Mouse (Mus musculus): ENCODE data around the gene Cep164. TPM values are rescaled to one million over a fixed set of nuclear protein-coding genes. Genes with fewer than 3 reads are reported as not detected.
"Not testable (repeated sequence)": the region's sequence is repeated elsewhere in the genome, so short reads cannot be mapped to it uniquely, and the experiment has no call there.

Gene Cep164
- polyA plus RNA-seq, 1 experiment from 2014 or later, result 6.1 TPM

- Histone ChIP-seq H3K27ac (ENCODE audit: low read depth) (peak overlapping the region; percentile 50), H3K4me3 (ENCODE audit: low read depth, low read length) (no peak overlapping the region), H3K27me3 (ENCODE audit: insufficient read depth, low read length) (no peaks in the 10 kb centered on the region), H3K9me3 (ENCODE audit: low read length) (no peaks in the 10 kb centered on the region), H3K4me2 (ENCODE audit: low read depth, low read length) (peak overlapping the region; percentile 66; the same call in 1 of the 2 replicates), H3K36me3 (replicated peaks; ENCODE audit: insufficient read depth, low read length) (0 out of 2 replicates have a peak, but pooled peaks cover 4% of the 10 kb centered on the region), H3K9ac (replicated peaks) (0 out of 2 replicates have a peak overlapping the region, but pooled peaks have one; percentile 22), H3K4me1 (ENCODE audit: insufficient read depth) (peaks cover 17% of the 10 kb centered on the region)
- 28% methylated on average over 5 of the region's 5 CpGs for WGBS (ENCODE audit: insufficient replicate concordance)
- peak; percentile 68 for ATAC-seq
- no peak for TF ChIP-seq CTCF (IDR thresholded peaks at IDR 0.05; ENCODE audit: low read depth)
- TF ChIP-seq EP300 (IDR thresholded peaks at IDR 0.05; ENCODE audit: low read depth), result peak; percentile 53
- DNase-seq, result peak; percentile 47
These were observed 40.1 kb downstream of the Cep164 start for GRCm38 (mm10) chr9:45788405-45788804.

GRCm38 (mm10) chr9:45787547-45787946, 40.9 kb downstream of the Cep164 start:
- Histone ChIP-seq H3K27me3 (ENCODE audit: insufficient read depth, low read length) (no peaks in the 10 kb centered on the region), H3K27ac (ENCODE audit: low read depth) (peak overlapping the region; percentile 84), H3K4me3 (ENCODE audit: low read depth, low read length) (peak overlapping the region; percentile 53), H3K9ac (replicated peaks) (peak overlapping the region; percentile 67), H3K9me3 (ENCODE audit: low read length) (no peaks in the 10 kb centered on the region), H3K4me1 (ENCODE audit: insufficient read depth) (peaks cover 17% of the 10 kb centered on the region), H3K36me3 (replicated peaks; ENCODE audit: insufficient read depth, low read length) (0 out of 2 replicates have a peak, but pooled peaks cover 4% of the 10 kb centered on the region), H3K4me2 (ENCODE audit: low read depth, low read length) (peak overlapping the region; percentile 66)
- WGBS (ENCODE audit: insufficient replicate concordance), result 52% methylated on average over 6 of the region's 6 CpGs
- DNase-seq (peak; percentile 81), ATAC-seq (peak; percentile 87)
- TF ChIP-seq CTCF (IDR thresholded peaks at IDR 0.05; ENCODE audit: low read depth) (no peak), EP300 (IDR thresholded peaks at IDR 0.05; ENCODE audit: low read depth) (peak; percentile 59)

- peak; percentile 30 for DNase-seq
- H3K36me3 ChIP-seq (replicated peaks; ENCODE audit: insufficient read depth, low read length), result 0 out of 2 replicates have a peak, but pooled peaks cover 4% of the 10 kb centered on the region
- peak overlapping the region; percentile 84 for H3K27ac ChIP-seq (ENCODE audit: low read depth)
- H3K4me3 ChIP-seq (ENCODE audit: low read depth, low read length), result peak overlapping the region; percentile 53
- no peaks in the 10 kb centered on the region for H3K27me3 ChIP-seq (ENCODE audit: insufficient read depth, low read length)
- peak overlapping the region; percentile 67 for H3K9ac ChIP-seq (replicated peaks)
- whole genome bisulfite sequencing (ENCODE audit: insufficient replicate concordance), result 78% methylated on average over 8 of the region's 8 CpGs
- no peaks in the 10 kb centered on the region for H3K9me3 ChIP-seq (ENCODE audit: low read length)
- H3K4me1 ChIP-seq (ENCODE audit: insufficient read depth), result peaks cover 17% of the 10 kb centered on the region
- peak; percentile 57 for ATAC-seq
- TF ChIP-seq EP300 (IDR thresholded peaks at IDR 0.05; ENCODE audit: low read depth) (no peak), CTCF (IDR thresholded peaks at IDR 0.05; ENCODE audit: low read depth) (no peak)
- H3K4me2 ChIP-seq (ENCODE audit: low read depth, low read length), result peak overlapping the region; percentile 66
These were observed 41.4 kb downstream of the Cep164 start for GRCm38 (mm10) chr9:45787071-45787470.

- 80% methylated on average over 12 of the region's 12 CpGs for WGBS (ENCODE audit: insufficient replicate concordance)
- Histone ChIP-seq H3K27me3 (ENCODE audit: insufficient read depth, low read length) (no peaks in the 10 kb centered on the region), H3K4me2 (ENCODE audit: low read depth, low read length) (no peak overlapping the region), H3K4me1 (ENCODE audit: insufficient read depth) (peaks cover 12% of the 10 kb centered on the region), H3K9ac (replicated peaks) (no peak overlapping the region), H3K36me3 (replicated peaks; ENCODE audit: insufficient read depth, low read length) (peaks cover 10% of the 10 kb centered on the region), H3K9me3 (ENCODE audit: low read length) (no peaks in the 10 kb centered on the region), H3K27ac (ENCODE audit: low read depth) (no peak overlapping the region), H3K4me3 (ENCODE audit: low read depth, low read length) (no peak overlapping the region)
- TF ChIP-seq CTCF (IDR thresholded peaks at IDR 0.05; ENCODE audit: low read depth) (no peak), EP300 (IDR thresholded peaks at IDR 0.05; ENCODE audit: low read depth) (no peak)
- ATAC-seq (no peak), DNase-seq (no peak)
These were observed 45.0 kb downstream of the Cep164 start for GRCm38 (mm10) chr9:45783249-45784069.

GRCm38 (mm10) chr9:45779201-45779600, 49.3 kb downstream of the Cep164 start:
- H3K9ac ChIP-seq (replicated peaks), result no peak overlapping the region
- WGBS (ENCODE audit: insufficient replicate concordance), result 70% methylated on average over 6 of the region's 6 CpGs
- TF ChIP-seq CTCF (IDR thresholded peaks at IDR 0.05; ENCODE audit: low read depth), result no peak
- TF ChIP-seq EP300 (IDR thresholded peaks at IDR 0.05; ENCODE audit: low read depth), result no peak
- no peak overlapping the region for H3K4me3 ChIP-seq (ENCODE audit: low read depth, low read length)
- no peaks in the 10 kb centered on the region for H3K9me3 ChIP-seq (ENCODE audit: low read length)
- ATAC-seq (no peak), DNase-seq (no peak)
- no peaks in the 10 kb centered on the region for H3K27me3 ChIP-seq (ENCODE audit: insufficient read depth, low read length)
- H3K27ac ChIP-seq (ENCODE audit: low read depth), result no peak overlapping the region
- H3K4me2 ChIP-seq (ENCODE audit: low read depth, low read length), result no peak overlapping the region
- no peaks in the 10 kb centered on the region for H3K4me1 ChIP-seq (ENCODE audit: insufficient read depth)
- H3K36me3 ChIP-seq (replicated peaks; ENCODE audit: insufficient read depth, low read length), result peaks cover 26% of the 10 kb centered on the region

- ATAC-seq; H3K27me3 ChIP-seq (ENCODE audit: insufficient read depth, low read length); H3K27ac ChIP-seq (ENCODE audit: low read depth); H3K9ac ChIP-seq (replicated peaks); H3K4me3 ChIP-seq (ENCODE audit: low read depth, low read length); DNase-seq; H3K4me2 ChIP-seq (ENCODE audit: low read depth, low read length); H3K9me3 ChIP-seq (ENCODE audit: low read length); H3K4me1 ChIP-seq (ENCODE audit: insufficient read depth): not testable (repeated sequence)
- WGBS (ENCODE audit: insufficient replicate concordance), result 67% methylated on average over 3 of the region's 3 CpGs
- peaks cover 34% of the 10 kb centered on the region for H3K36me3 ChIP-seq (replicated peaks; ENCODE audit: insufficient read depth, low read length)
These were observed 52.3 kb downstream of the Cep164 start for GRCm38 (mm10) chr9:45776176-45776575.
